Mouse (Mus musculus): Measurements from ENCODE around the gene Tlr12. TPM values are rescaled to one million over a fixed set of nuclear protein-coding genes. Genes with fewer than 3 reads are reported as not detected.
"Not testable (repeated sequence)": the region's sequence is repeated elsewhere in the genome, so short reads cannot be mapped to it uniquely, and the experiment has no call there.

Gene Tlr12
- total RNA-seq (2022), result not detected

DNA sequence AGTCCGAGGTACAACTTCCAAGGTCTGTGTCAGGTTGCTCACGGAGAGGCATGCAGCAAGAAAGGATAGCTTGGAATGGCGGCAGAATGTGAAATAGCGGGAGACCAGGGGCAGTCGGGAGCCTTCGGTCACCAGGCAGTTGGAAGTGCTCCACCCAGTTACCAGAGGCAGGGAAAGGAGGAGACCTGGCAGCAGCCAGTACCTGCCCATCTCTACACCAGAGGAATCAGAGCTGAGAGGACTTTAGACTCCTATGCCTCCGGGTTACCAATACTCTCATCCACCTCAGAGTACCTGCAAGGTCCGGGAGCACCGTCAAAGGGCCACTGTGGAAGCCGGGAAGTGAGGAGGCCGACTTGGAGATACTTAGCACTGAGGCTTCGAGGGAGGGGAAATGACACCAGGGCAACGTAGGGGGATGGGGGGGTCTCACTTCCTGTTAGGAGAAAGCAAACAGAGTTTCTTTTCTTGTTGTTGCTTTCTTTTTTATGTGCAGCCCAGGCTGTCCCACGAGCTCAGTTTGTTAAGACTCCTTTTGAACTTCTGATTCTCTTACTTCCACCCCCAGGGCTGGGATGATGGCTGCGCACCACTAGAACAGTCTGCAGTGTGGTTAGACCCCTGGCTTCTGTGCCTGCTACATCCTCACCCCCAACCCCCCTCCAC lies at the start of gene Tlr12:
TSS of gene Tlr12 (minus strand) at position 374 of the 666 bp plus-strand sequence.
- no peak for DNase-seq (ENCODE audit: low spot score in 2 of 2)

DNA sequence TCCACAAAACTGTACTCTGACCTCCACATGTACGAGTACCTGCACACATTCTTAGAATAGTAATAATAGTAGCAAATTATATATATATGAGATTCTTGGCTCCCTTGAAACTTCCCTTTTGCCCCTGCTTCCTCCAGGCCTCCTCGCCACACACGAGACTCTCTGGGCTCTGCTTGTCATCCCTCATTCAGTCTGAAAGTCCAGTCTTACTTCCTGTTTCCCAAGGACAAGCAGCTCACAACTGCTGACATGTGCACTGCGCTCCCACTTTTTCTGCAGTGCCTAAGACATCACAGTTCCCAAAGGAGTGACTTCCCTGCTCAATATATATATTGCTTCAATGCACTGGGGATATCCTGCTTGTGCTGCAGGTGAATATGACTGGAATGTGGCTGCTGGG lies 48.8 kb upstream of the Tlr12 start:
- not testable (repeated sequence) for DNase-seq (ENCODE audit: low spot score in 2 of 2)

DNA sequence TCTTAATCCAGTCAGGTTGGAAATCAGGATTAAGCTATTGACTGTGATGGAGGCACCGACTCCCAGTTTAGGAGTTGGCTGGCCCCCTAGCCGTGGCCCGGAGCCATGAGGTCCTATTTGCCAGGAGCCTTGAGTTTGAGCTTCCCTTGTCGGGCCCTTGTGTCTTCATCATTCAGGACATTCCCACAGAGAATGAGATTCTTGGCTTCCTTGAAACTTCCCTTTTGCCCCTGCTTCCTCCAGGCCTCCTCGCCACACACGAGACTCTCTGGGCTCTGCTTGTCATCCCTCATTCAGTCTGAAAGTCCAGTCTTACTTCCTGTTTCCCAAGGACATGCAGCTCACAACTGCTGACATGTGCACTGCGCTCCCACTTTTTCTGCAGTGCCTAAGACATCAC lies 47.9 kb upstream of the Tlr12 start:
- DNase-seq (ENCODE audit: low spot score in 2 of 2), result not testable (repeated sequence)

DNA sequence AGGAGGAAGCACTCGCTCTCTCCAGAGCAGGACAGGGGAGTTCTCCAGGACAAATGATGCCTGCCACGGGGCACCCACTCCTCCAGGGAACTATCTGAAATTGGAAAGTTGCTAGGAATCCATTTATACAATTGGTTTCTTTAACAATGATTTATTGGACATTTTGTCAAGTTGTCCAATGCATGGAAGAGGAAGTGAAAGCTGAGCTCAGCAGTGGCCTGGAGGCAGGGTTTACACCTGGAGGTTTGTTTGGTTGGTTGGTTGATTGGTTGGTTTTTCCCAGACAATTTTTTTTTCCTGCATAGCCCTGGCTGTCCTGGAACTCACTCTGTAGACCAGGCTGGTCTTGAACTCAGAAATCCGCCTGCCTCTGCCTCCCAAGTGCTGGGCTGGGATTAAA lies 45.6 kb upstream of the Tlr12 start:
- DNase-seq (ENCODE audit: low spot score in 2 of 2), result no peak

DNA sequence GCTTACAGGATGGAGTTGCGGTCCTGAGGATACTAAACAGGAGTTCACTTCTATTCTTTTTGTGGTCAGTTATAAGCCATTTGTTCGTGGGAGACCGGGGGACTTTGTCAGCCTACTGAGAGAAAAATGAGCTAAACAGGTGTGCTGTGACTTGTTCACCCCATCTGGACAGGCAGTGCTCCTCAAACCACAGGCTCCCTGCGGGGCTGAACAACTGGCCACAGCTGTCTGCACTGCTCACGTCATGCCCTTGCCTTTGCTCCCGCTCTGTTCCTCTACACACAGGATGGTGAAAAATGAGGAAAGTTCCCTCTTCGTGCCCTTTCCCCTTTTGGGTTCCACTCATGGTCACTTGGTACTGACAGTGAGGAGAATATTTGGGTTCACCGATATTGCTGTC lies 42.6 kb upstream of the Tlr12 start:
- DNase-seq (ENCODE audit: low spot score in 2 of 2), result no peak

DNA sequence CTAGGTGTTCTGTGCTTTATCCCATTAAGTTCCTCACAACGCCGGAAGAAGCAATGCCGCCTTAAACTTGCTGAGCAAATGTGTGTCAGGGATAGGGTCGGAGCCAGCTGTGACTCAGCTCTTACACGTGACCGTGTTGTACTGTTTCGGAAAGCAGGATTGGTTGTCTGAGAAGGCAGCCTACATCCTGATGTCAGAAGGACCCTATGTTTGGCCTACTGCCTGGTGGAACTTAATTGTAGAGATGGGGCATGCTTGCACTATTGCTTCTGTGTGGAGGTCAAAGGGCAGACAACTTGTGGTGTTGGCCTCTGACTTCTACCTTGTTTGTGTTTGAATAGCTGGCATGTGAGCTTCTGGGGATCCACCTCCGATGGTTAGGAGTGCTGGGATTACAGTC lies 41.8 kb upstream of the Tlr12 start:
- no peak for DNase-seq (ENCODE audit: low spot score in 2 of 2)

DNA sequence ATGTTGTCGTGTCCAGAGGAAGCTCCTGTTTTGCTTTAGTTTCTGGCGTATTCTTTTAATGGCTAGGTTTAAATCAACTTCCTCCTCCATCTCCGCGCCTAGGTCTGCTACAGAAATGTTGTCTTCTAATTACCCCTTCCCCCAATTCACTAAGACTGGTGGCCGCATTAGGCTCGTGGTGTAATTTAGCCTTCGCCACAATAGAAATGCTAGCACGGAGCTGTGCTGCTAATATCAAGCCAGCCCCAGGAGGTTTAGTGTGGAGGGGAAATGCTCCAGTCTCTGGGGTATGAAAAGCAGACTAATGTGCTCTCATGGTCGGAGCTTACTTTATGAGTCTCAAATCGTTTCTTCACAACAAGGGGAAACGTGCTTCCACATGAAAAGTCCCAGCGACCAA lies 37.0 kb upstream of the Tlr12 start:
- DNase-seq (ENCODE audit: low spot score in 2 of 2), result no peak

DNA sequence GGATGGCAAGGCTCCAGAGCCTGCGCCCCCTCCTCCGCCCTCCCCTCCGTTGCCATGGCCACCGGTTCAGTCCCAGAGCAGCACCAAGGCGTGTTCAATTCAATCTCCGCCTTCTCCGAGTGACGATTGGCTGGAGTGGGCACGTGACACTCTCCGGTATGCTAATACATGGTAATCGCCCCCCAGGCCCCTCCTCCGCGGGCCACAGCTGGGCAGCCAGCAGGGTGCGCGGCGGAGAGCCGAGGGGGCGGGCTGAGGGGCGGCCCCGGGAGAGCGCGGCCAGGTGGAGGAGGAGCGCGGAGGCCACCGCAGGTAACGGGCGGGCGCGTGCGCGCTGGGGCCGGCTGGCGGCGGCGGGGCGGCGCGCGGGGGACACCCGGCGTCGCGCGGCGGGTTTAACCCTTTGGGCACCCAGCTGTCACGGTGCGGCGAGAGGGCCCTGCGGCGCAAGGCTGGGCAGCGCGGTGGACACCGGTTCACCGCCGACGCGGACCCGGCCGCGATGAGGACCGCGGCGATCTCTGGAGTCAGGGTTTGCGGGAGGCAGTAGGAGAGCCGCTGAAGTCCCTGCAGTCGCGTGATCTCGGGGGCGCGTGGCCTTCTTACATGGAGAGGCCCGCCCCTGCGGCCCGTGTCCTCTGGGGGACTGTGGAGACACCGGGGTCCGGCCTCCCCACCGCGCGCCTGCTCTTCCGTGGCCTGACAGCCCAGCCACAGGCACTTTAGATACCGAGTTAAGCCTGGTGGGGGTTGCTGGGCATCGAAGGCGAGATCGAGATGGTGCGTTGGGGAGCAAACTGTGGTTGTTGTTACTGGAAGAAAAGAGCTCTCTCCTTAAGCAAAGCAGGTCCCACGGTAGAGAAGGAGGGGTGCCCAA lies 36.3 kb upstream of the Tlr12 start, which contains the start of gene Phc2:
TSS of gene Phc2 (plus strand) at position 198 of the 877 bp plus-strand sequence.
- DNase-seq (ENCODE audit: low spot score in 2 of 2), result peak; percentile 82 to 85

DNA sequence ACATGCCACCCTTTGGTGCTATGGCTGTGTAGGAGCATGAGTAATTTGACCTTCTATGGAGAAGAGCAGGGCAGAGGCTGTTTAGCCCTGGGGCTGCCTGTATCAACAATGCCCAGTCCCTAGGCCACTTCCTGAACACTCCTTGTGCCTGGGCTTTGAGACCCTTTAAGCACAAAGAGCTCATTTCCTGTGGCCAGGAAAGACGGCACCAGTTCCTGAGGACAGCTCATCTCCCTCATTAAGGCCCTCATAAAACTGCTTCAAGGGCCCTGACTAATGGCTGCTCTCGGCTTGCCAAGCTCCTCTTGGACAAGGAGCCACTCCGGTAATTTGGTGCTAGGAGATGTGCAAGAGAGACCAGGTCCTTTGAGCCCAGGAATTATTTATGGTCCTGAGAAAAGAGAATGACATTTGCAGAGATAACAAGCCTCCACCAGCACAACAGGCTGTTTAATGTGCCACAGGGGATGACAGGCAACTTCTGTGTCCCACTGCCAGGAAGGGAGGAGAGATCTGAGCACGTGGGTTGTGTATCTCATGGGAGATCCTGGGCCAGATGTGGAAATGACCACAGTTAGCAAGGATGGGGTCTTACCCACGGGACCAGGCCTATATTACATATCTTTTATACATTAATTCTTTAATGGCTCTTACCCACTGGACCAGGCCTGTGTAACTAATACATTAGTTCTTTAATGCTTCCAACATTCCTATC lies 34.3 kb upstream of the Tlr12 start:
- no peak for DNase-seq (ENCODE audit: low spot score in 2 of 2)

DNA sequence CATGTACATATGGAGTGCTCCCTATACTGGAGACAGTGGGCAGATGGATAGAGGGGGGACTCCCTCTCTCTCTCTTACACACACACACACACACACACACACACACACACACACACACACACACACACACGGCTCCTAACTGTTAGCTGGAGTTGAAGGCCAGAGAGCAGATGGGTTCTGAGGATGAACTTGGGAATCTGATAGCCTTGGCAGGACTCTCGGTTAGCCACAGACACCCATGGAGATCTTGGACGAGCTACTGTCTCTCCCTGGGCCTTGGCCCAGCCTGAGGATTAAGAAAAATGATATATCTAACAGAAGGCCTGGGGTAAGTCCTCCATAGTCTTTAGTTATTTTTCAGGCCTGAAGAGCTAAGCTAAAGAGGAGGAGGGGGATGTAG lies 33.1 kb upstream of the Tlr12 start:
- DNase-seq (ENCODE audit: low spot score in 2 of 2), result peak in 1 of 2 experiments; percentile 17

DNA sequence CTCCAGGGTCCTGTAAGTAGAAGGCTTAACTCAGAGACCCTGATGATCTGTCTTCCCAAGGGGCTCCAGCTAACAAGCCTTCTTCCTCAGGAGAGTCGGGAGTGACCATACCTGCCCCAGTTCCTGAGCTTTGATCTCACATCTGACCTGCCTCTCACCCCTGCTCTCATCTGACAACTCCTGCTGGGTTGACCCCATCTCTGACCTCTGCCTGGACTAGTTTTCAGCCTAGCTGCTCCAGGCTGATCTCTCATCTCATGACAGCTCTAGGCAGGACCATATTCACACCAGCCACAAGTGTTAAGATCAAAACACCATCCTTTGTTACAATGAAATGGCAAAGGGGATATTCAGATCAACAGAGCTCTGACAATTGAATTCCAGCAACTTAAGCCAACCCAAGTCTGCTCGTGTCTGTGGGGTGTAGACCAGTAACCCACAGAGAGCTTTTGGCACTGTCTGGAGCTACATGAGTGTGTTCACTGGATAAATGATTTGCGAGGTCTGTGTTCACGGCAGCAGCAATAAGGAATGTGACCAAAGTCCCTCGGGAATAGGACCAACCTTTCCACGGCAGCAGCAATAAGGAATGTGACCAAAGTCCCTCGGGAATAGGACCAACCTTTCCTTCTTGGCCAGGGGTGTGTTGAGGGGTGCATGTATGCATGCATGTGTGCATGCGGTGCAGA lies 30.3 kb upstream of the Tlr12 start:
- DNase-seq (ENCODE audit: low spot score in 2 of 2), result no peak

DNA sequence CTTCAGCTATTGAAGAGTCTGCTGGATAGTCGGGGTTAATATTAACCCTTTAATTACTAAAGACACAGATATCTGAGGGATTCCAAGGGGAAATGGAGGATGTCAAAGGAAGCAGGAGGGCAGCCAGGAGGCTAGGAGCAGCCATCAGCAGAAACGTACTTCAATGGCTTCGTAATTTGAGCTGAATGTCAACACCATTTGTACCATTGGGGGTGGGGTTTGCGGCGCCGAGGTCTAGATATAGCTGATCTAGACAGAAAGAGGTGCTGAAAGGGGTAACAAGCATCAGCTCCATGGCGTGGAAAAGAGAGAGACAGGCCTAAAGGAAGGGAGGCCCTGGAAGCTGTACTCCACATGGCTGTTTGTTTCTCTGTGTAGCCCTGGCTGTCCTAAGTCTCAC lies 28.3 kb upstream of the Tlr12 start:
- no peak for DNase-seq (ENCODE audit: low spot score in 2 of 2)

DNA sequence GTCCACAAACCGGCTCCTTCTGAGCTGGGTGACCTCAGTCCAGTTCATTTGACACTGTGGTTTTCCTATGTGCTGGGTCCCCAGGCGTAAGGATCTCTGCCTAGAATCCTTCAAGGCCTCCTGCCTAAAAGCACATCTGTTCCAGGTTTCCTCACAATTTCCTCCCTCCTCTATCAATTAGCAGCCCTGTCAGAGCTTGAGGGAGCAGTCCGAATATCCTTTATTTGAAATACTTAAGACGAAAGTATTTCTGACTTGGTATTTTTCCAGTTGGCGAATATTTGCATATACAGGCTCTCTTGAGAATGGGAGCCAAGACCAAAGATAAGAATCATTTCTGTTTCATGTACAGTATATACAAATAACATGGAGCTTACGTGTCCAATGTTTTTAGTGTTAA lies 27.5 kb upstream of the Tlr12 start:
- no peak for DNase-seq (ENCODE audit: low spot score in 2 of 2)

DNA sequence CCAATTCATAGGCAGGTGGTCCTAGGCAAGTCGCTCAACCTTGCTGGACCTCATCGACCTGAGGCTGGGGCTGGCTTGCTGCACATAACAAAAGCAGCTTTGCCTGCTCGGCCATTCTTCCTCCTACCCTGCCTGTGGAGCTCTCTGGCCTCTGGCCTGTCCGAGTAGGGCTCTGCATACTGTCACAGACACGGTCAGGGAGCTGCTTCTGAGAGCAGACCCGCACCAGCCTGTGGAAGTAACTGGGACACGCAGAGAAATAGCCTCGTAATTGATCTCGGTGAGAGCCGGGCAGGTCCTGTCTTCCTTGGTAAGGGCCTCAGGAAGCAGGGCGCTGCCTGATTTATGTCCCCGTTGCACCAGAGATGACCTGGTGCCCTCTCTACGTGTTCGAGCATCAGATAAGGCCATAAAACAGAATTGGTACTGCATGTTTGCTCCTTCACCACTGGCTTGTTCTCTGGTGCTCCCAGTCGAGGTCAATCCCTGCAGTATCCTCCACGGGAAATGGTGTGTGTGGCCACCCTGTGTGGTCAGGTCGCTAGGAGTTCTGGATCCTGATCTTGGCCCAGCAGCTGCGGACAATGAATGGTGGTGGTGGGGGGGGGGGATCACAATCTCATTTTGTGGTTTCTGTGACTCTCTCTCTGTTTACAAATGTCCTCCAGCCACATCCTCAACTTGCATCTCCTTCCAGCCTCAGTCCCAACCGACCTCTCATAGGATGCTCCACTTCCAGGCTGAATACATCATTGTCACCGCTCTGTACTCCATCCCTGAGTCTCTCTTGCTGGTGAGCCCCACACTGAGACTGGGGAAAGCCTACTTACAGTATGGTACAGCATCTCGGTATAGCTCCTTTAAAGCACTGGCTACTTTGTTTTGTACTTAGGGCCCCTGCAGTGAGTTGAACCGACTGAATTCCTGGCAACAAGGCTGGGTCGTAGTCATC lies 23.6 kb upstream of the Tlr12 start:
- no peak for DNase-seq (ENCODE audit: low spot score in 2 of 2)

DNA sequence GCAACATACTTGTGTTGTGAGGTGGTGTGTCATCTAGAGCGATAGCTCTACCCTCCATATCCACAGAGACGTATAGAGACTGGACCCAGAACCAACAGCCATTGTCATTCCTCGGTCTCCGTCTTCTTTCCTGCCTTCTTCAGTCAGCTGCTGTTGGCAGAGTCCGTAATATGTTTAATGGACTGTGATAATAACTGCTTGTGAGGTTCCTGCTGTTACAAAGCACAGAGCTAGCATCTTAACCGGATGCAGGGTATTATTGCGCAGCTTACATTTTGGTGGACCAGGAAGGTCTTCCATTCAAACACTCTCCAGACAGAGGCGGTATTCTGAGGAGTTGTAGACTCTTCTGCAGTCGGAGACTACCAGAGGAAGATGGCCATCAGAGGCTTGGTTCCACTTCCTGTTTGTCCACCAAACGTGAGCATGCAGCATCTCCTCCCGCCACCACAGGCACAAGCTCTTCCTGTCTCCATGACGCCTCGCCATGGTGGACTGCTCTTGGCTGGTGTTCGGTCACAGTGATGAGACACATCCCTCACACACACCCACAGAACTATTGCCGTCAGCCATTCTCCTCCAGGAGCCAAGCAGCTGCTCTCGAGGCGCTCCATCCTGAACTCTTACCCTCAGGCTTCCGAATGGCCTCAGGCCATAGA lies 20.0 kb upstream of the Tlr12 start:
- no peak for DNase-seq (ENCODE audit: low spot score in 2 of 2)

DNA sequence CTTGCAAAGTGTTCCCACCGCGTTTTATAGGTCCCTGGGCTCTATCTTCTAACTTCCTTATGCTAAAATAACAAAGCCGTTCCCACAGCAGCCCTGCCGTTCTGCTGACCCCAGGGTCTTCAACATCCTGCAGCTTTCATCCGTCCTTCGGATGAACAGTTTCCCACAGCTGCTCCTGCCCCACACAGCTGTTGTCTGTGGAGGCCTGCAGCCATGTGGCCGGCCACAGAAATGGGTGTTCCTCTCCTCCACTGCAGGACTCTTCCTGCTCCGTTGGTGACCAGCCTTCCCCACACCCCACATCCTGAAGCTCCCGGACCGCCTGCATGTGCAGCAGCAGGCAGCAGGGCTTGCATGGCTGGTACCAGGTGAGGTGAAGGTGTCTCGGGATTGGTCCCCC lies 18.8 kb upstream of the Tlr12 start:
- DNase-seq (ENCODE audit: low spot score in 2 of 2), result no peak

DNA sequence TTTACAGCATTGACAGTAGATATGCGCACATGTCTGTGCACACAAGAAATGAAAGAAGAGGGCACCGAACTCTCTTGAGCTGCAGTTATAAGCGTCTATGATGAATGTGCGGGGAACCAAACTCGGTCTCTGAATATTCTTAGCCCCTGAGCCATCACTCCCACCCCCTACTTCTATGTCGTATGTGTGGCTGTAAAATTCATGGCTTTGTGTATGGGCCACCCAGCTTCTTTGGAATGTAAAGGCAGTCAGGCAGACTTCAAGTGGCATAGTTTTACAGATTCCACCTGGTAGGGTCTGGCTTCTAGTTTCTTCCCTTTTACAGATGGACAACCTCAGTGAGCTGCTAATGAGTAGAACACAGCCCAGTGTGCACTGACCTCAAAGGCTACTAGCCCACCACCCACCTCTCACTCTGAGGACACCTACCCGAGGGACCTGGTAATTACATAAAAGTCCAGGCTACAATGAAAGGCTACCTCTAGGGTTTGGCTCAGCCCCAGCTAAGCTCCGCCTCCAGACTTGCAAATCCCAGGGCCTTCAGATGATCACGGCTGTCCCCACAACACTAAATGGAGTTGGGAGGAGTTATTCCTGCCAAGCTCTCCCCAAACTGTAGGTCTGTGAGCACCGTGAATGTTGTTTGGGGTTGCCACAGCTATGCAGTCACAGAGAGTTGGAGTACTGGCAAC lies 17.6 kb upstream of the Tlr12 start:
- no peak for DNase-seq (ENCODE audit: low spot score in 2 of 2)

DNA sequence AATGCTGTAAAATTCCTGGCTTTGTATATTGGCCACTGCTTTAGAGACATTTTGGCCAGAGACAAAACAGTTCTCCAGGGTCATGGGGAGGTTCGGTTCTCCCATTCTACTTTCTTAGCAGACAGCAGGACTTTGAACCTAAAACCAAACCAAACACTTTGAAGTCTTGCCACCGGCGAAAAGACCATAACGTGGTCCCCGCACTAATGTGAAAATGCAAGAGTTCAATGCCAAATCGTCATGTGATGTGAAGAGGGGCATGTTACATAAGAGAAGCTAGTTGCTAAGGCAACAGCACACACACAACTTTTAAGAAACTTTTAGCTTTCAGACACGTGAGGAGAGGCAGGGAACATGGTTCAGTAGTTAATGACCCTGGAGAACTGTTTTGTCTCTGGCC lies 17.0 kb upstream of the Tlr12 start:
- DNase-seq (ENCODE audit: low spot score in 2 of 2), result no peak

DNA sequence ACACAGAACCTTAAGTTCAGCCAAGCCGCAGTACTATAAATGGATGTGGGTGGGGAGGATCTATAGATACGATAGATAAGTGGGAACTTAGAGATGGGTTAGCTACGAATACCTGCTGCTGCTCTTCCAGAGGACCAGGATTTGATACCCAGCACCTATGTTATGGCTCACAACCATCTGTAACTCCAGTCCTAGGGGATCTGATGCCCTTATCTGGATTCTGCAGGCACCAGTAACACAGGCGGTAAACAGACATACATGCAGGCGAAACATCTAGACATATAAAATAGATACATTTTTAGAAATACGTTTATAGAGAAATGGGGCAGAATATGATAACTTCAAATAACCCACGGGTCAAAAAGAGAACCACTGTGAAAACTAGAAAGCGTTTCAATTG lies 2.7 kb upstream of the Tlr12 start:
- no peak for DNase-seq (ENCODE audit: low spot score in 2 of 2)
